Mouse (Mus musculus) heart, postnatal 0 days (tissue): Measurements from ENCODE around the gene Spaca4. TPM values are rescaled to one million over a fixed set of nuclear protein-coding genes. Genes with fewer than 3 reads are reported as not detected.

Experiments
- ATAC-seq: fragments of 200-750 bp; cut with Nextera tagmentation; 2 replicates; pipeline ENCODE4 v1.8.0; 2017; ENCODE audit warnings: low read depth, moderate number of reproducible peaks, moderate library complexity; ENCODE audit not compliant: insufficient read depth
- DNase-seq: peaks from one replicate; pipeline ENCODE4 v3.0.0-alpha.2; 2016; ENCODE audit warnings: low spot score
- H3K27ac ChIP-seq: fragments of 300-500 bp; sonication (generic); 2 replicates; pipeline ENCODE4 v1.5.1; 2014; ENCODE audit warnings: low read depth, mild to moderate bottlenecking
- H3K27me3 ChIP-seq: fragments of 300-500 bp; sonication (generic); 2 replicates; pipeline ENCODE4 v1.6.1; 2014; ENCODE audit warnings: low read length, mixed read lengths; ENCODE audit not compliant: control insufficient read depth, insufficient read depth
- H3K36me3 ChIP-seq: fragments of 300-500 bp; sonication (generic); replicated peaks from 2 replicates; pipeline ENCODE4 v1.6.1; 2014; ENCODE audit warnings: low read length, mixed read lengths; ENCODE audit not compliant: control insufficient read depth, insufficient read depth
- H3K4me1 ChIP-seq: fragments of 300-500 bp; sonication (generic); 2 replicates; pipeline ENCODE4 v1.6.1; 2014; ENCODE audit warnings: antibody characterized with exemption; ENCODE audit not compliant: control insufficient read depth, insufficient read depth
- H3K4me2 ChIP-seq: fragments of 300-500 bp; sonication (generic); 2 replicates; pipeline ENCODE4 v1.6.1; 2014; ENCODE audit warnings: low read depth, mild to moderate bottlenecking, low read length, moderate library complexity
- H3K4me3 ChIP-seq: fragments of 300-500 bp; sonication (generic); 2 replicates; pipeline ENCODE4 v1.5.1; 2014; ENCODE audit warnings: low read depth, low read length
- H3K9ac ChIP-seq: fragments of 300-500 bp; sonication (generic); replicated peaks from 2 replicates; pipeline ENCODE4 v1.6.1; 2014; ENCODE audit warnings: low read depth, low read length, mixed read lengths
- H3K9me3 ChIP-seq: fragments of 300-500 bp; sonication (generic); replicated peaks from 2 replicates; pipeline ENCODE4 v1.6.1; 2016; ENCODE audit warnings: low read length; ENCODE audit not compliant: control insufficient read depth
- CTCF ChIP-seq: IDR thresholded peaks from 2 replicates; pipeline ENCODE4 v1.5.1; 2016; ENCODE audit warnings: antibody characterized with exemption, control low read depth, low read depth
- EP300 ChIP-seq: IDR thresholded peaks from 2 replicates; pipeline ENCODE4 v1.6.1; 2016; ENCODE audit warnings: antibody characterized with exemption, low read depth
- WGBS: fragments of 180-500 bp; shearing (Covaris S2); extraction: QIAGEN DNeasy Blood & Tissue Kit; methylation state at CpG from one replicate; pipeline ENCODE4 v1.1.7; 2014; 5-methylcytosine and 5-hydroxymethylcytosine counted together
- polyA plus RNA-seq: library from polyadenylated mRNA; unstranded; fragments of >200 nt; fragmentation: Nextera tagmentation; extraction: Ambion mirVana; gene quantifications from 2 replicates; pipeline ENCODE4 v1.2.1, GENCODE M21; 2015
- total RNA-seq: library from RNA; depleted of rRNA; stranded (reverse); fragments of >200 nt; gene quantifications from 2 replicates; pipeline ENCODE4 v1.2.3, GENCODE M21; 2014; ENCODE audit warnings: low replicate concordance

Gene Spaca4
- total and polyA plus RNA-seq, 2 experiments from 2014 or later = not detected

GRCm38 (mm10) chr7:45715090-45715708 lies 10.4 kb downstream of the Spaca4 start, which contains the start of gene Rpl18:
Rpl18 (plus strand) TSS chr7:45715457.
- WGBS = 7% methylated on average over 34 of the region's 34 CpGs
- DNase-seq = peak; percentile 98
- Histone ChIP-seq H3K9ac (peak within 1 kb of the TSS; percentile 77), H3K27ac (peak within 1 kb of the TSS; percentile 64), H3K4me2 (peak within 1 kb of the TSS; percentile 93), H3K27me3 (no peaks in the 10 kb centered on the region), H3K4me1 (peaks cover 35% of the 10 kb centered on the region), H3K9me3 (no peaks in the 10 kb centered on the region), H3K4me3 (peak within 1 kb of the TSS; percentile 57), H3K36me3 (peaks cover 44% of the 10 kb centered on the region)
- no peak for TF ChIP-seq CTCF
- TF ChIP-seq EP300 = peak; percentile 84
- peak; percentile 91 for ATAC-seq

DNA sequence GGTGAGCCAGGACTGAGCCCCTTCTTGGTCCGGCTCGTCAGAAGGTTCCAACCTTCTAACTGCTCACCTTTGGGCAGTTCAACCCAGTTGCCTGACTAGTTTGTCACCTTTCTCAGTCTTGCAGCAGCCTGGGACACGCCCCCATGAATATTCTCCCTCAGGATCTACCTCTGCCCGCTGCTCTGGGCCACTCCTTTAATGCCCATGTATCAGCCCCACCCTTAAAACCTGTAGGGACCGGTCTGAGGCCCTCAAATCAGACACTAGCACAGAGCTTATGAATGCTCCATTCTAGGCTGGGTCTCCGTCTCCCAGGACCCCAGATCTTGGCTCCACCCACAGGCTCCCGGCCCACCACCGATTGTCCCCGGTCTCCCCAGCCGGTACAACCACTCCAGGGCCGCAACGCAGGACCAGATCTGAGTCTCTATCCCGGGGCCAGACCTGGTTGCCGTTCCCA lies 11.0 kb downstream of the Spaca4 start:
- H3K4me2 ChIP-seq = peak overlapping the region; percentile 93
- peak overlapping the region; percentile 57 for H3K4me3 ChIP-seq
- TF ChIP-seq CTCF (no peak), EP300 (no peak)
- no peaks in the 10 kb centered on the region for H3K9me3 ChIP-seq
- H3K36me3 ChIP-seq = peaks cover 44% of the 10 kb centered on the region
- no peaks in the 10 kb centered on the region for H3K27me3 ChIP-seq
- ATAC-seq (0 out of 2 replicates have a peak, but pooled peaks have one; percentile 0), DNase-seq (no peak)
- WGBS = 9% methylated on average over 14 of the region's 14 CpGs
- peaks cover 35% of the 10 kb centered on the region for H3K4me1 ChIP-seq
- peak overlapping the region; percentile 77 for H3K9ac ChIP-seq
- H3K27ac ChIP-seq = peak overlapping the region; percentile 52

DNA sequence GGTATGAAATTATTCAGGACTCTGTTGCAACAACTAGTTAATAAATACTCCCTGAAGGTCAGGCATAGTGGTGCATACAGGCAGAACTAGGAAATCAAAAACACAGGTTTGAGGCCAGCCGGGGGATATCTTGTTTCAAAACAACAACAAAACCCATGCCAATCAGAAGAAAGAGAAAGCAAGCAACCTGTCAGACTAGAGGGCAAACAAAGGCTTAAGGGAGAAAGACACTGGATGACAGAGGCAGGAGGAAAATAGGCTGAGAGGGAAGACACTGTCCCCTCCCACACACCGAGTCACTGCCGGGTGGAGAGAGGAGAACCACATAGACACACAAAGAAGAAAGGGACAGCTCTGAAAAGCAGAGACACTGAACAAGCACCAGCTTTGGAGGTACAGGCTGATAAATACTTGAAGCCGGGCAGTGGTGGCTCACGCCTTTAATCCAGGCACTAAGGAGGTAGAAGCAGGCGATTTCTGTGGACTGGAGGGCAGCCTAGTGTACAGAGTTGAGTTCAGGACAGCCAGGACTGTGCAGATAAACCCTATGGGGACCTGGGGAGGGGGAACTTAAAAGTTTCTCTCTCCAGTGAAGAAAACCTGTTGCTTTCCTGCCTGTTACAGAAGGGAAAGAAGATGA lies 11.6 kb downstream of the Spaca4 start:
- WGBS = 75% methylated on average over 6 of the region's 6 CpGs
- H3K4me1 ChIP-seq = peaks cover 31% of the 10 kb centered on the region
- no peak for TF ChIP-seq EP300
- no peak for TF ChIP-seq CTCF
- no peaks in the 10 kb centered on the region for H3K9me3 ChIP-seq
- no peak overlapping the region for H3K27ac ChIP-seq
- ATAC-seq (no peak), DNase-seq (no peak)
- no peak overlapping the region for H3K4me3 ChIP-seq
- no peaks in the 10 kb centered on the region for H3K27me3 ChIP-seq
- peak overlapping the region; percentile 77; the same call in 1 of the 2 replicates for H3K9ac ChIP-seq
- H3K4me2 ChIP-seq = peak overlapping the region; percentile 93
- H3K36me3 ChIP-seq = peaks cover 42% of the 10 kb centered on the region

DNA sequence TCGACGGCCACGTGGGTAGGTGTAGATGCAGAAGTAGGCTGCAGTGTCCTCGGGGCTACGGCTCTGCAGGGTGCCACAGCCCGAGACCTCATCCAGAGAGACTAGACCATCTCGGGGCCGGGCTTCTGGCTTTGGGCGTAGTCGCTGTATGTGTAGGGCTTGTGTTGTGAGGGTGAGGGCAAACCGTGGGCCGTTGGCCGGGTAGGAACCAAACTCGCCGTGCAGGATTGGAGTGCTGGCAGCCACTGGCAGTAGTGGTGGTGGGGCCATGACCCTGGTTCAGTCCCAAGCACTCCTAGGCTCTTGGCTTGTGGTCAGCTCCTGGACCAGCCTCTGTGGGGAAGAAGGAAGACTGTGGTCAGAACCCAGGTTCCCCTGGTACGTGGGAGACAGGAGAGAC lies 12.2 kb downstream of the Spaca4 start:
- Histone ChIP-seq H3K27ac (no peak overlapping the region), H3K4me3 (no peak overlapping the region), H3K4me1 (peaks cover 32% of the 10 kb centered on the region), H3K36me3 (peaks cover 42% of the 10 kb centered on the region), H3K9me3 (no peaks in the 10 kb centered on the region), H3K27me3 (no peaks in the 10 kb centered on the region), H3K4me2 (no peak overlapping the region), H3K9ac (no peak overlapping the region)
- no peak for TF ChIP-seq CTCF
- no peak for TF ChIP-seq EP300
- peak; percentile 4 for DNase-seq
- WGBS = 88% methylated on average over 16 of the region's 16 CpGs
- ATAC-seq = no peak

DNA sequence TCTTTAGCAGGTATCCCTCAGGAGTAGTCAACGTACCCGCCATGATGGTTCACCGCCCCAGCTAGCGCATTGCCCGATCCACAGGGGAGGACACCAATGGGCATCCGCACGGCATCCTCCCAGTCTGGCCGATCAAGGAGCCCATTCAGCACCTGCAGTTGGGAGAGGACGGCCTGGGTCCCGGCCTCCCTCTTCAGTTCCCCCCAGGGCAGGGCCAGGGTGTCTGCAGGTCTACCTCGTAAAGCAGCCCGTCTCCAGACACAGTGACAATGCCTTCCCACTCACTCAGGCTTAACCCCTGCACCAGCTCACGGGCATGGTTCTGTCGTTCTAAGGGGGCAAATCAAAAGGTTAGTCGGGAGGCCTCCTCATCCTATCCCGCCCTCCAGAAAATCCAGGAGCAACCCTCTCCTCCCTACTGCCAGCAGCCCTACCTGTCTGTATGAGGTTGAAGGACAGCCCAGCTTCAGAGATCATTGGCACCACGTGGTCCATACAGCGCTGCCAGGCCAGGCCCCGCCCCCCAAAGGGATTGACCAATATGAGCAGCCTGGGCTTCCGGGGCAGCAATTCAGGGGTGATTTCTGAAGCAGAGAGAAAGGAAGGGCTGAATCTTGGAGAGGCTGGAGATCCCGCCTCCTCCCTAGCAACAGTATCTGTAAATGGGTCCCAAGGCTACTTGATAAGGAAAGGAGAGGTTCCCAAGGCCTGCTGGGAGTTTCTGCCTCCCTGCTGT lies 13.4 kb downstream of the Spaca4 start:
- H3K4me3 ChIP-seq = no peak overlapping the region

More for the DNA sequence above, 13.4 kb downstream of the Spaca4 start:
- WGBS = 90% methylated on average over 21 of the region's 21 CpGs
- ATAC-seq (no peak), DNase-seq (no peak)
- TF ChIP-seq EP300 (no peak), CTCF (no peak)
- no peaks in the 10 kb centered on the region for H3K27me3 ChIP-seq
- H3K27ac ChIP-seq = no peak overlapping the region
- H3K9me3 ChIP-seq = no peaks in the 10 kb centered on the region
- no peak overlapping the region for H3K9ac ChIP-seq
- H3K4me2 ChIP-seq = no peak overlapping the region
- peaks cover 42% of the 10 kb centered on the region for H3K36me3 ChIP-seq
- H3K4me1 ChIP-seq = peaks cover 41% of the 10 kb centered on the region
